24 mouse cellular contexts compared by ENCODE assay signal in the genomic region with DNA sequence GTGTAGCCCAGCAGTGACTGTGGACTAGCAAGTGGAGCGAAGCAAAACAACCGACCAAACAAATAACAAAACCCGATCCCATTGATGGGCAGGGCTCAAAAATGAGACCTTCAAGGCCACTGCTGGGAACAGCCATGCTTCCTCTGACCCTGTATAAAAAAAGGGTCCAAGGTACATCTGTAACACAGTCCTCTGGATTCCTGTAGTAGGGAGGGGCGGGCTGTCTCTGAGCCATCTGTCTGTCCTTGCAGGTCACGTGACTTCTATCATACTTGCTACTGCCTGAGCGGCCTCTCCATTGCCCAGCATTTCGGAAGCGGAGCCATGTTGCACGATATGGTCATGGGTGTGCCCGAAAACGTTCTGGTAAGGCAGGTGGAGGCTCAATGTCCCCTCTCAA. TPM values are rescaled to one million over a fixed set of nuclear protein-coding genes. Genes with fewer than 3 reads are reported as not detected.
DNase-seq lines count a peak whose midpoint lies in the region; ATAC-seq lines count a peak whose summit lies in the region.
"Had no signal": no experiment of that assay in that cellular context is flagged by ENCODE, and none has a peak within 500 bp of the region (broad histone marks: within the 10 kb centered on the region; RNA-seq: fewer than 3 reads in every experiment).

No protein-coding gene starts in this region.

- intact Hi-C loops in left cerebral cortex, postnatal 25 days (cut with DNase I): no loop called here

- H3K36me3 ChIP-seq in midbrain, embryonic 11.5 days (ENCODE audit: control insufficient read depth, insufficient read depth, low read length): no peaks in the 10 kb centered on the region
- peaks cover 23% of the 10 kb centered on the region for H3K36me3 ChIP-seq in midbrain, embryonic 10.5 days
- H3K36me3 ChIP-seq in intestine, embryonic 15.5 days: 0 out of 2 replicates have a peak, but pooled peaks cover 3% of the 10 kb centered on the region

- no peak overlapping the region for H3K4me3 ChIP-seq in midbrain, embryonic 11.5 days (ENCODE audit: low read depth, low read length)
- no peak overlapping the region for H3K4me3 ChIP-seq in midbrain, embryonic 10.5 days
- no peak overlapping the region for H3K4me3 ChIP-seq in intestine, embryonic 15.5 days (replicated peaks)
- H3K4me3 ChIP-seq: embryonic facial prominence, embryonic 12.5 days; forebrain, embryonic 12.5 days; heart, adult 2 months; heart, embryonic 13.5 days; hindbrain, embryonic 15.5 days had no signal

- no peaks in the 10 kb centered on the region for H3K27me3 ChIP-seq in midbrain, embryonic 11.5 days (ENCODE audit: control insufficient read depth, insufficient read depth, low read length)
- H3K27me3 ChIP-seq in midbrain, embryonic 10.5 days (ENCODE audit: low read depth, poor library complexity, severe bottlenecking): no peaks in the 10 kb centered on the region
- no peaks in the 10 kb centered on the region for H3K27me3 ChIP-seq in intestine, embryonic 15.5 days (replicated peaks)
- H3K27me3 ChIP-seq: embryonic facial prominence, embryonic 12.5 days; forebrain, embryonic 12.5 days; heart, embryonic 13.5 days; hindbrain, embryonic 15.5 days had no signal

- peaks cover under 1% of the 10 kb centered on the region; the same call in 1 of the 2 replicates for H3K4me1 ChIP-seq in midbrain, embryonic 11.5 days (ENCODE audit: control insufficient read depth, insufficient read depth, low read length)
- H3K4me1 ChIP-seq in midbrain, embryonic 10.5 days: peaks cover 11% of the 10 kb centered on the region
- H3K4me1 ChIP-seq in intestine, embryonic 15.5 days (replicated peaks): no peaks in the 10 kb centered on the region
- H3K4me1 ChIP-seq: embryonic facial prominence, embryonic 12.5 days; forebrain, embryonic 12.5 days had no signal

- WGBS in midbrain, embryonic 11.5 days: 91% methylated on average over 11 of the region's 11 CpGs
- WGBS in midbrain, embryonic 10.5 days: 91% methylated on average over 11 of the region's 11 CpGs
- 80% methylated on average over 11 of the region's 11 CpGs for whole genome bisulfite sequencing in intestine, embryonic 15.5 days

- no peak overlapping the region for H3K4me2 ChIP-seq in midbrain, embryonic 11.5 days
- H3K4me2 ChIP-seq in intestine, embryonic 15.5 days (replicated peaks): no peak overlapping the region
- H3K4me2 ChIP-seq: embryonic facial prominence, embryonic 12.5 days; forebrain, embryonic 12.5 days; heart, embryonic 13.5 days; hindbrain, embryonic 15.5 days had no signal

- no peak overlapping the region for H3K9ac ChIP-seq in midbrain, embryonic 11.5 days (ENCODE audit: low read length)
- H3K9ac ChIP-seq in intestine, embryonic 15.5 days: no peak overlapping the region
- H3K9ac ChIP-seq: embryonic facial prominence, embryonic 12.5 days; forebrain, embryonic 12.5 days; heart, embryonic 13.5 days; hindbrain, embryonic 15.5 days had no signal

- no peaks in the 10 kb centered on the region for H3K9me3 ChIP-seq in midbrain, embryonic 11.5 days (ENCODE audit: control insufficient read depth, low read length)
- H3K9me3 ChIP-seq in midbrain, embryonic 10.5 days (replicated peaks): no peaks in the 10 kb centered on the region
- no peaks in the 10 kb centered on the region for H3K9me3 ChIP-seq in intestine, embryonic 15.5 days
- H3K9me3 ChIP-seq: embryonic facial prominence, embryonic 12.5 days; forebrain, embryonic 12.5 days; G1E; heart, embryonic 13.5 days; hindbrain, embryonic 15.5 days had no signal

- no peak overlapping the region for H3K27ac ChIP-seq in midbrain, embryonic 11.5 days (ENCODE audit: low read depth, low read length)
- H3K27ac ChIP-seq in midbrain, embryonic 10.5 days (replicated peaks): no peak overlapping the region
- H3K27ac ChIP-seq in intestine, embryonic 15.5 days: no peak overlapping the region
- H3K27ac ChIP-seq: embryonic facial prominence, embryonic 12.5 days; forebrain, embryonic 12.5 days; heart, adult 2 months; heart, embryonic 13.5 days; hindbrain, embryonic 15.5 days had no signal

- no peak for ATAC-seq in midbrain, embryonic 11.5 days (ENCODE audit: low FRiP score)
- peak; percentile 86 for ATAC-seq in intestine, embryonic 15.5 days
- ATAC-seq: activated CD4-positive, CD25-positive, alpha-beta regulatory T cell, adult 4 months; CD4-positive, CD25-positive, alpha-beta regulatory T cell, adult 4 months; forebrain, embryonic 16.5 days had no signal

- DNase-seq in cerebellum, adult 9-11 months: peak; percentile 38
- DNase-seq in cerebellum, postnatal 4 days (ENCODE audit: low spot score in 2 of 2): no peak
- peak; percentile 75 for DNase-seq in midbrain, embryonic 11.5 days (ENCODE audit: low spot score, missing footprints)
- DNase-seq in midbrain, embryonic 10.5 days (ENCODE audit: low spot score): no peak
- peak; percentile 39 for DNase-seq in yolk sac, embryonic 10.5 days (ENCODE audit: low spot score)
- no peak for DNase-seq in adrenal gland, adult (ENCODE audit: inconsistent age in 2 of 2, low spot score in 1 of 2)
- no peak for DNase-seq in left cerebral cortex, postnatal 25 days (ENCODE audit: low spot score in 2 of 2)
- DNase-seq: adrenal gland, adult 2 months; adrenal gland, postnatal 25 days; B cell, adult 2 months; cerebellum, adult 18-20 months; cerebellum, postnatal 10 days; gastrocnemius, postnatal 10 days; heart, adult 2 months; heart, postnatal 36 days had no signal

RNA-seq across cellular contexts. Expression of gene Max, which starts 45.8 kb away (rescaled TPM):
- 29.2 and 37.5 TPM in 2 replicates for polyA plus RNA-seq in midbrain, embryonic 11.5 days (2014; fragmentation: Nextera tagmentation; extraction: Ambion mirVana)
- polyA plus RNA-seq in midbrain, embryonic 10.5 days (2016; fragmentation: Nextera tagmentation; extraction: Ambion mirVana): 10.5 and 11.3 TPM in 2 replicates
- polyA plus RNA-seq in intestine, embryonic 15.5 days (2015; fragmentation: Nextera tagmentation; extraction: Ambion mirVana): 13.0 and 13.1 TPM in 2 replicates
- total RNA-seq in left cerebral cortex, postnatal 25 days (2021): 10 to 100 TPM; 73.5 to 74.7 TPM

Comparison
In these comparisons a context has a peak if more than half of its experiments do, and no peak if none do; other contexts are left out.
1. DNase-seq: peak in cerebellum, adult 9-11 months (single experiment), midbrain, embryonic 11.5 days (single experiment) and yolk sac, embryonic 10.5 days (single experiment); none in cerebellum, postnatal 4 days (0 of 2), midbrain, embryonic 10.5 days (single experiment), adrenal gland, adult (0 of 2) and left cerebral cortex, postnatal 25 days (0 of 2).